In the genomic region with DNA sequence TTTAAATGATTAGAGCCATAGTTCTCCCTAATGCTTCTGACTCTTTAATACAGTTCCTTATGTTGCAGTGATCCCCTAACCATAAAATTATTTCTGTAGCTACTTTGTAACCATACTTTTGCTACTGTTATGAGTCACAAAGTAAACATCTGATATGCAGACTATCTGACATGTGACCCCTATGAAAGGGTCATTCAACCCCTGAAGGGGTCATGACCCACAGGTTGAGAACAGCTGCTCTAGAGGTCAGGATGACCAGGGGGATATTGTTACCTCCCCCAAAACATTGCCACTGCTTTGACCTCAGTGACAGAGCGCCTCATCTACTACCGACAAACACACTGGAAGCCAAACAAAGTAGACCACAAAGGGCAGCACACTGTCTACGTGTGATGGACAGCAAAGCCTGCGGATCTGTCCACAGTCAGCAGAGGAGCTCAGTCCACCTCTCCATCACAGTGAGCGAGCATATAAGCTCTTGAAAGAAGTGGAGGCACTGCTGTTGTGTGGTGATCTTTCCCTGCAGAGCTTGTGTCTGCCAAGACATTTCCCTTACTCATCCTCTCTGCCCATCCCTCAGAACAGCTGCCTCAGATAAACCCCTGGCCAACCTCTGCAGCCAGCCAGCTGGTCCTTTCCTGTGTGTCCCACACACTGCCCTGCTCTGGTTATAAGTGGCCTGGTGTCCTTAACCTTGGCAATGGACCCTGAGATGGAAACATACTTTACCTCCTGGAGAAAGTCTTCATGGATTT, we compare ENCODE assay signal across 26 mouse cellular contexts.
DNase-seq lines count a peak whose midpoint lies in the region; ATAC-seq and TF ChIP-seq lines count a peak whose summit lies in the region.
"Had no signal": no experiment of that assay in that cellular context is flagged by ENCODE, and none has a peak within 500 bp of the region (broad histone marks: within the 10 kb centered on the region; RNA-seq: fewer than 3 reads in every experiment).

No protein-coding gene starts in this region.

- no peaks in the 10 kb centered on the region for H3K27me3 ChIP-seq in heart, embryonic 12.5 days (replicated peaks)
- H3K27me3 ChIP-seq in limb, embryonic 10.5 days (ENCODE audit: low read depth, poor library complexity, severe bottlenecking): no peaks in the 10 kb centered on the region
- H3K27me3 ChIP-seq in liver, embryonic 14.5 days (ENCODE audit: control insufficient read depth, insufficient read depth, low read length): no peaks in the 10 kb centered on the region
- H3K27me3 ChIP-seq: forebrain, embryonic 13.5 days; hindbrain, embryonic 13.5 days; liver, embryonic 15.5 days; Patski; stomach, embryonic 15.5 days had no signal

- peaks cover 8% of the 10 kb centered on the region; the same call in 1 of the 2 replicates for H3K4me1 ChIP-seq in heart, embryonic 12.5 days (replicated peaks)
- H3K4me1 ChIP-seq in limb, embryonic 10.5 days: peaks cover 35% of the 10 kb centered on the region
- peaks cover 0 to 13% of the 10 kb centered on the region in 2 experiments; a peak in 2 of 4 replicates for H3K4me1 ChIP-seq in liver, embryonic 14.5 days (replicated peaks; ENCODE audit: control insufficient read depth in 2 of 2, insufficient read depth in 2 of 2, low read length in 1 of 2)
- H3K4me1 ChIP-seq: stomach, embryonic 15.5 days had no signal

- DNase-seq in heart, adult 11 months: peak; percentile 86
- peak; percentile 50 for DNase-seq in 3T3-L1 (ENCODE audit: low read depth, low spot score)
- no peak for DNase-seq in limb, embryonic 10.5 days (ENCODE audit: low spot score)
- DNase-seq in liver, embryonic 14.5 days (ENCODE audit: low read depth in 3 of 3, low spot score in 3 of 3): no peak
- DNase-seq in spleen, adult 18-20 months: no peak
- DNase-seq in adrenal gland, adult 2 months: no peak
- DNase-seq in adrenal gland, postnatal 14 days: no peak
- DNase-seq: adrenal gland, postnatal 36 days; cerebellum, adult 18-20 months; cerebellum, postnatal 10 days; gastrocnemius, postnatal 25 days; heart, adult 2 months; heart, postnatal 14 days; kidney, adult 8-10 months; kidney, postnatal 4 days; lung, postnatal 36 days; midbrain, embryonic 14.5 days; right cerebral cortex, adult 18-20 months had no signal

- H3K4me2 ChIP-seq in heart, embryonic 12.5 days: no peak overlapping the region
- no peak overlapping the region for H3K4me2 ChIP-seq in liver, embryonic 14.5 days (ENCODE audit: low read depth)
- H3K4me2 ChIP-seq: forebrain, embryonic 13.5 days; hindbrain, embryonic 13.5 days; liver, embryonic 15.5 days; stomach, embryonic 15.5 days had no signal

- H3K27ac ChIP-seq in heart, embryonic 12.5 days (ENCODE audit: poor library complexity, severe bottlenecking): no peak overlapping the region
- H3K27ac ChIP-seq in limb, embryonic 10.5 days: peak overlapping the region; percentile 59
- no peak overlapping the region for H3K27ac ChIP-seq in liver, embryonic 14.5 days
- H3K27ac ChIP-seq: forebrain, embryonic 13.5 days; heart, adult 2 months; hindbrain, embryonic 13.5 days; kidney, postnatal 0 days; liver, embryonic 15.5 days; stomach, embryonic 15.5 days had no signal

- no peak for TF ChIP-seq CTCF in liver, embryonic 14.5 days (IDR thresholded peaks at IDR 0.05; ENCODE audit: low read depth)

- H3K36me3 ChIP-seq in heart, embryonic 12.5 days: no peaks in the 10 kb centered on the region
- no peaks in the 10 kb centered on the region for H3K36me3 ChIP-seq in limb, embryonic 10.5 days
- no peaks in the 10 kb centered on the region for H3K36me3 ChIP-seq in liver, embryonic 14.5 days (replicated peaks; ENCODE audit: control insufficient read depth, insufficient read depth, low read depth)
- H3K36me3 ChIP-seq: hindbrain, embryonic 13.5 days; liver, embryonic 15.5 days; stomach, embryonic 15.5 days had no signal

- no peaks in the 10 kb centered on the region for H3K9me3 ChIP-seq in heart, embryonic 12.5 days (replicated peaks)
- no peaks in the 10 kb centered on the region for H3K9me3 ChIP-seq in limb, embryonic 10.5 days (replicated peaks)
- H3K9me3 ChIP-seq in liver, embryonic 14.5 days (ENCODE audit: control insufficient read depth, low read length): no peaks in the 10 kb centered on the region
- H3K9me3 ChIP-seq: forebrain, embryonic 13.5 days; hindbrain, embryonic 13.5 days; liver, embryonic 15.5 days; stomach, embryonic 15.5 days had no signal

- WGBS in heart, embryonic 12.5 days: 66% methylated on average over 5 of the region's 5 CpGs
- 77% methylated on average over 5 of the region's 5 CpGs for WGBS in limb, embryonic 10.5 days
- WGBS in liver, embryonic 14.5 days (ENCODE audit: insufficient replicate concordance): 34% methylated on average over 5 of the region's 5 CpGs

- no peak overlapping the region for H3K9ac ChIP-seq in heart, embryonic 12.5 days
- no peak overlapping the region for H3K9ac ChIP-seq in liver, embryonic 14.5 days (replicated peaks)
- H3K9ac ChIP-seq: forebrain, embryonic 13.5 days; hindbrain, embryonic 13.5 days; liver, embryonic 15.5 days; stomach, embryonic 15.5 days had no signal

- no peak for ATAC-seq in heart, embryonic 12.5 days (ENCODE audit: insufficient number of reproducible peaks, low FRiP score)
- peak; percentile 28; the same call in 1 of the 2 replicates for ATAC-seq in liver, embryonic 14.5 days (ENCODE audit: insufficient read depth)
- ATAC-seq: forebrain, embryonic 13.5 days; intestine, embryonic 16.5 days; Patski had no signal

- H3K4me3 ChIP-seq in heart, embryonic 12.5 days: no peak overlapping the region
- no peak overlapping the region for H3K4me3 ChIP-seq in limb, embryonic 10.5 days
- H3K4me3 ChIP-seq in liver, embryonic 14.5 days (ENCODE audit: insufficient read depth in 1 of 2, low read depth in 2 of 2, low read length in 2 of 2): no peak overlapping the region
- H3K4me3 ChIP-seq: forebrain, embryonic 13.5 days; heart, adult 2 months; hindbrain, embryonic 13.5 days; liver, embryonic 15.5 days; stomach, embryonic 15.5 days had no signal

- TF ChIP-seq EP300 in liver, embryonic 14.5 days (IDR thresholded peaks at IDR 0.05; ENCODE audit: low read depth): no peak

Comparison
In these comparisons a context has a peak if more than half of its experiments do, and no peak if none do; other contexts are left out.
1. DNase-seq: peak in heart, adult 11 months (single experiment) and 3T3-L1 (single experiment); none in limb, embryonic 10.5 days (single experiment), liver, embryonic 14.5 days (0 of 3), spleen, adult 18-20 months (0 of 2), adrenal gland, adult 2 months (single experiment) and adrenal gland, postnatal 14 days (single experiment).